Mouse (Mus musculus) splenic B cell, adult 2 months (primary cell): ENCODE results near the gene Gm11492.

ENCODE experiments used
- DNase-seq: peaks from one replicate; pipeline ENCODE4 v3.0.0-alpha.2; 2011; ENCODE audit warnings: low read depth, low spot score
- H3K27me3 ChIP-seq: 2 replicates; pipeline ENCODE4 v1.6.1; 2012; ENCODE audit warnings: mild to moderate bottlenecking, low read length, moderate library complexity, mixed read lengths; ENCODE audit not compliant: control insufficient read depth, poor library complexity, insufficient read depth, severe bottlenecking
- H3K36me3 ChIP-seq: 2 replicates; pipeline ENCODE4 v1.6.1; 2012; ENCODE audit warnings: mild to moderate bottlenecking, low read length, moderate library complexity, mixed read lengths; ENCODE audit not compliant: control insufficient read depth, poor library complexity, insufficient read depth, severe bottlenecking

Gene Gm11492

DNA sequence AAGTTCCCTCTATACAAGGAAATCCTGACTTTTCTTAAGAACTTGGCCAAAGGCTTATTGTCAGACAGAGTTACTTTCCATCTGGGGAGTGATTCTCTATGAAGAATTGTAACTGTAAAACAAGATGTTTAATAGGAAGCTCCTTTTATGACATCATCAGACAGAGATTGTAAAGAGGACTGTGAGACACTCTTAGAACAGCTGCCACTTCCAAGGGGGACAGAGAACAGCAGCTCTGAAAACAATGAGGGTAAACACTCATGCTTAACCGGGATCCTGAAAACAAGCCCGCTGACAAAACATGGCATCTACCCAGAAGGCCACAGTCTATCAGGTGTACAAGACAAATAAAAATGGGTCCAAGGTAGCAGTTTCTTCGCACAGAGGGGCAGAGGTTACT, at the start of gene Gm11492:
Gene Gm11492, plus strand, starts transcription at position 153 of the 400 bp plus-strand sequence.
- Histone ChIP-seq H3K36me3 (no peaks in the 10 kb centered on the region), H3K27me3 (no peaks in the 10 kb centered on the region)
- no peak for DNase-seq

DNA sequence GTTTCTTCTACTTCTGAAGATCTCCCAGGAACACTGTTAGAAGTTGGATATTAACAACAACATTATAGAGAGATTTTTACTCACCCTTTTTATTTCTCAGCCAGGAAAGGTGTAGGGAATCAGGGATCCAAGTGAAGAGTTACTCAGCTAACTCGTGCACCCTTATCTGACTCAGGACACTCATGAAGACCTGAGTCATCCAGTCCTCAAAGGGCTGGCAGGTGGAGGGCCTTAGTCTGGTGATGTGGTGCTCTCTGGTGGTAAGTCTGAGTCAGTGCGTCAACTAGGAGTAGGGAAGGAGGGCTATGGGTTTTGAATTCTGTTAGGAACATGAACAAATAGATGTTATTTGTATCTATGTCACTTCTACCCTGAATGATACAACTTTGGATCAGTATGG, 47.2 kb upstream of the Gm11492 start:
- no peaks in the 10 kb centered on the region for H3K27me3 ChIP-seq
- no peaks in the 10 kb centered on the region for H3K36me3 ChIP-seq
- peak; percentile 64 for DNase-seq

DNA sequence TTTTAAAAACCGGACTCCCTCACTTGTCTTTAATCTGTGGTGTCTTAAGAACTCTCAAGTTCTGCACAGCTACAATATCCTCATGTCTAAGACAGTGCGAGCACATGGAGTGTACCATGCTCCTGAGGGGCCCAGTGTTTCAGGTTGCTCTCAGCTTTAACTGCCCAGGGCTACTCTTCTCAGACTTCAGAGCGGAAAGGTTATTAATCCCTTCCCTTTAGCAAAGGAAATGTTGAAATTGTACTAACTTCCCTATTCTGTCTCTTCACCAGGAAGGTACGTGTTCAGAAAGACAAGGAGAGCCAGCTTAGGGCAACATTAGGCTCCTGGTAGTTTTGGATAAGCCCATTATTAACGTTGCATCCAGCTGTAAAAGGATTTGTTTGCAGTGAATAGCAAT, 43.0 kb upstream of the Gm11492 start:
- Histone ChIP-seq H3K36me3 (no peaks in the 10 kb centered on the region), H3K27me3 (no peaks in the 10 kb centered on the region)
- DNase-seq = no peak

DNA sequence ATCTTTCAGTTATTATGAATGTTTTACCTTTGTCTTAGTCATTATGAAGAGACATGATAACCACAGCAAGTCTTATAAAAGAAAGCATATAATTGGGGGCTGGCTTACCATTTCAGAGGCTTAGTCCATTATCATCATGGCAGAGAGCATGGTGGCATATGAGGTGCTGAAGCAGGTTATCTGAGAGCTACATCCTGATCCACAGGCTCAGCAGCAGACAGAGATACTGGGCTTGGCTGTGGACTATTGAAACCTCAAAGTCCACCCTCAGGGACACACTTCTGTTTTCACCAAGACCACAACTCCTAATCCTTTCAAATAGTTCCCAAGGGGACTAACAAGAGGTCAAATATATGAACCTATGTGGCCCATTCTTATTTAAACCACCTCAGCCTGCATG, 42.5 kb upstream of the Gm11492 start:
- Histone ChIP-seq H3K27me3 (no peaks in the 10 kb centered on the region), H3K36me3 (no peaks in the 10 kb centered on the region)
- DNase-seq = no peak

DNA sequence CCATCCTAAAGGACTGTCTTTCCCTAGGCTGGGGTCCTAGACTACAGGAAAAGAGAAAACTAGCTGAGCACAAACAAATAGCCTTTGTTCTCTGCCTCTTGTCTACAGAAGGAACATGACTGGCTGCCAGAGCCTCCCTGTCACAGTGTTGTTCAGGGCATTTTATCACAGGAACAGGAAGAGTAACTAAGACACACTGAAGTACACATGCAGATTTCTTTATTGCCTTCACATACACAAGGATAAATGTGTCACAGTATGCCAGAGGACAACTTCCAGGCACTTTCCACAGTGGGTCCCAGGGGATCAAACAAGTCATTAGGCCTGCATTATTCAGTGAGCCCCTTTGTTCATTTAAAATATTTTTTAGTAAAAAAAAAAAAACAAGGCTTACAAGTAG, 41.7 kb upstream of the Gm11492 start:
- no peaks in the 10 kb centered on the region for H3K27me3 ChIP-seq
- H3K36me3 ChIP-seq = no peaks in the 10 kb centered on the region
- no peak for DNase-seq

DNA sequence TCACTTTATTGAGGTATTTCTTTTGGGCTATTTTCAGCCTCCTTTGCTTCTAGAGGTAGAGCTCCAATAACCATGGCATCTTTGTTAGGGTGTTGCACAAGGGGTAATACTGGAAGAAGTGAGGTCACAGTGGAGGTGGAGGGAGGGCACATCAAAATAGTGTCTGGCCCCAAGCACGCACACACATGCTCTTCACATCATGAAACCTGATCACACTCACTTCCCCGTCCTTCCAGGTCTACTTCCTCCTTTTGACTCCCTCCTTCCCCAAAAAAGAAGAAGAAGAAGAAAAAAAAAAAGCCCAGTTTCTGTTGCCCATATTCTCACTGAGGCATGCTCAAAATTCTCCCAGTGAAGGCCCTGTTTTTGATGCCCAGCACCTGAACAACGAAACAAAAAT, 39.1 kb upstream of the Gm11492 start:
- Histone ChIP-seq H3K27me3 (no peaks in the 10 kb centered on the region), H3K36me3 (no peaks in the 10 kb centered on the region)
- DNase-seq = peak; percentile 35

DNA sequence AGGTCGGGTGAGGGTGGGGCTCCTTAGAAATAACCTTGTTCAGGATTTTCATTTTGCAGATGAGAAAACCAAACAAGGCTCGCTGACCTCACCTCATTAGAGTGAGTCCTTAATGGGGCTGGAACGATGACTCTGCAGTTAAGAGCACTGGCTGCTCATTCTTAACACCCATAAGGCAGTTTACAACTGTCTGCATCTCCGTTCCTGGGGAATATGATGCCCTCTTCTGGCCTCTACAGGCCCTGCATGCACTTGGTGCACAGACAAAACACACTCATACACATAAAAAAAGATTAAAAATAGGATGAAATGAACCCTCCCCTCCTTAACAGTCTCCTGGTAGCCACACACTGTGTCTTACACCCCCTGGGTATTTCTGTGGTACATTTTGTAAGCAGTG, 38.5 kb upstream of the Gm11492 start:
- DNase-seq = peak; percentile 15
- no peaks in the 10 kb centered on the region for H3K27me3 ChIP-seq

DNA sequence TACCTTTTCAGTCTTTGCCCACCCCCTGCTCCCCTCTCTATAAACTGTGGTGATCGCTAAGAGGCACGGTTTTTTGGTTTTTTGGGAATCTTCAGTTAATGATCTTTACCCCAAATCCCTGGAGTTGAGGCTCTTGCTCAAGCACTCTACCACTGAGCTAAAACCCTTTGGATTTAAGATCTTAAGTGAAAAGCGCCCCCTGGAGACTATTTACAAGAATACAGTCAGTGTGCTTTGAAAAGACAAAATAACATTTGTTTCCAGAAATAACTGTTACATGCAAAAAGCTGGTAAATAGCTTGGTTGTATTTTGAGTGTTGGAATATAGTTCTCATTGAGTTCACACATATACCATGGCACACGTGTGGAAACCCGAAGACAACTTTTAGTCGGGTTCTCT, 34.8 kb upstream of the Gm11492 start:
- H3K36me3 ChIP-seq = no peaks in the 10 kb centered on the region
- DNase-seq = peak; percentile 32

More for the DNA sequence above, 38.5 kb upstream of the Gm11492 start:
- no peaks in the 10 kb centered on the region for H3K36me3 ChIP-seq

DNA sequence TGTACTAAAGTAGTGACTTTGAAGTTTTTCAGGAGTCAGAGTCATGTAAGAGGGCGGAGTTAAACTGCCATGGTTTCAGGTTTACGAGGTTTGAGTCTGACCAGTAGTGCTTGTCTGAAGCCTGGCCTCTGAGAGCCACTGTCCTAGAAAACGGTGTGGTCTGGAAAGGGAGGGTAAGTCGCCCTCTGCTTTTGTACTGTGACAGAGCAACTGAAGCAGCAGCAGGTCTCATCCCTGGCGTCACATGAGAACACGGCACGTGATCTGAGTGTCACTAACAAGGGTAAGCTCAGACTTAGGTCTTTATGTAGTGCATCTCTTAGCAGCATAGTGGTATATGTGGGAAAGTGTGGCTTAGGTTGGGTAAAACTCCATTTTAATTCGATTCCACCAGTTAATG, 24.2 kb upstream of the Gm11492 start:
- DNase-seq = no peak
- Histone ChIP-seq H3K27me3 (no peaks in the 10 kb centered on the region), H3K36me3 (no peaks in the 10 kb centered on the region)

More for the DNA sequence above, 34.8 kb upstream of the Gm11492 start:
- no peaks in the 10 kb centered on the region for H3K27me3 ChIP-seq

DNA sequence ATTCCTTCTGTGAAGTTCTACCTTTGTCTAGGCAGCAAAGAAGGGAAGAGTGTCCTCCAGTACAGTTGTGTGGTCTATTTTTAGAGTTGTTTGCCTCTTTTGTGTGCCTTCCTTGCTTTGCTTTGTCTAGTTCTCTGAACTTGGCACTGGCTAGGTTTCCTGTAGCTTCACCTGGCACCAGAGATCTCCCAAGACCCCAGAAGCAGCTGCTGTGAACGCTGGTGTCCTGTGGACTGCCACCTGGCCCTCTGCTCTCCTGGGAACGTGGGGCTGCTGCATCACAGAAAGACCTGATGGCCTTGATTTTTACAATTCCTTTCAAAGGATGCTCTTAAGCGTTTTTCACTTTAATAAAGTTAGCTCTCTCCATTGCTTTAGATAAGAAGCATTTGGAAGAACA, 23.5 kb upstream of the Gm11492 start:
- no peak for DNase-seq
- H3K27me3 ChIP-seq = no peaks in the 10 kb centered on the region
- no peaks in the 10 kb centered on the region for H3K36me3 ChIP-seq

DNA sequence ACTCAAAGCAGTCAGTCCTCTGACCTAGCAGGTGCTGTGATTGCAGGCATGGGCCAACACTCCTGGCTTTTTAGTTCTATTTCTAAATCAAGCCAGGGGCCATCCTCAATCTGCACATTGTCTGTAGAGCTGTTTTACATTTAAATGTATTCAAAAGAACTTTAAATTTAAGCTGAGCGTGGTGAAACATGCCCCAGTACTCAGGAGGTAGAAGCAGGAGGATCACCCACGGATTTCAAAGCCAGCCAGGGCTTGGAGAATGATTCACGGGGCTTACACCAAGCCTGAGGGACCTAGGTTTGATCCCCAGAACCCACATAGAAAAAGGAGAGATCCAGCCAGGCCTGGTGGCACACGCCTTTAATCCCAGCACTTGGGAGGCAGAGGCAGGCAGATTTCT, 13.1 kb upstream of the Gm11492 start:
- no peaks in the 10 kb centered on the region for H3K36me3 ChIP-seq
- no peak for DNase-seq

DNA sequence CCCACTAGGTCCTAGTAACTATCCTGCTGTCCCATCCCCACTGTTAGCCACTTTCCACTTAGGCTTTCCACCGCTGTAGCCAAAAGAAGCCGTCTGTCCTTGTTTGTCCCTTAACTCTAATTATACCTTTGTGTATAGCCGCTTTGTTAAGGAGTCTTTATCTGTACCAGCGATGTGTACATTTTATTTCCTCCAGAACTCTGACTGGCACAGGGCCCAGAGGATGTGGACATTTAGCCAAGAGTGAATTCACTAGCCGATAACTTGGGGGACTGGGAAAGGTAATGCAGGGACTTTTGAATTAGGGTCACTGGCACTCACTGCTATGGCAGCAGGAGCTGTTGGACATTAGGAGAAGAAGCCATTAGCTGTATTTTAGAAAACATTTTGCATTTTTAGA, 12.1 kb upstream of the Gm11492 start:
- Histone ChIP-seq H3K27me3 (no peaks in the 10 kb centered on the region), H3K36me3 (no peaks in the 10 kb centered on the region)
- no peak for DNase-seq

More for the DNA sequence above, 13.1 kb upstream of the Gm11492 start:
- H3K27me3 ChIP-seq = no peaks in the 10 kb centered on the region

DNA sequence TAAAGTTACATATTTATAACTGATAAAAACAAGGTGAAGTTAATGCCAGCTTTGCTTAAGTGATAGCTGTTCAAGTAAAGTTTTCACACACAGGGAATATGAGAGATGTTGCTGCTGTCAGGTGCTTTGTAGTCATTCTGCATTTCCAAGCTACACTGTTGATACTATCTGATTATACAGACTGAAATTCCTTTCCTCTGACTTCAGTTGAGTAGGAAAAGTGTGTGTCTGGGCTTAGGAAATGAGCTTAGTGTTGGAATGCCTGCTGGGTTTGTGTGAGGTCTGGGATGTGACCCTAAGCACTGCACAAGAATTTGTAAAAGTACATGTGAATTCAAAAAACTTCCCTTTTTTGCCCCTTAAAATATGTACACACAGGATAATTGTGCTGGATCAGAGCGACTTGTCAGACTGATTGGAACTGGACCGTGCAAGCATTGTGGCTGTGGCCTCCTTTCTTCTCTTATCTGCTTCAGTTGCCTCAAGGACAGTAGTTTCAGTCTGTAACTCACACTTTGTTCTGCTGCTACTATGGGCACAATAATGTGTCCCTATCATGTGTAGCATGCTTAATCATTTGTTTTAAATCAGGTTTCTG, 11.2 kb upstream of the Gm11492 start:
- no peaks in the 10 kb centered on the region for H3K27me3 ChIP-seq
- DNase-seq = no peak
- H3K36me3 ChIP-seq = no peaks in the 10 kb centered on the region

DNA sequence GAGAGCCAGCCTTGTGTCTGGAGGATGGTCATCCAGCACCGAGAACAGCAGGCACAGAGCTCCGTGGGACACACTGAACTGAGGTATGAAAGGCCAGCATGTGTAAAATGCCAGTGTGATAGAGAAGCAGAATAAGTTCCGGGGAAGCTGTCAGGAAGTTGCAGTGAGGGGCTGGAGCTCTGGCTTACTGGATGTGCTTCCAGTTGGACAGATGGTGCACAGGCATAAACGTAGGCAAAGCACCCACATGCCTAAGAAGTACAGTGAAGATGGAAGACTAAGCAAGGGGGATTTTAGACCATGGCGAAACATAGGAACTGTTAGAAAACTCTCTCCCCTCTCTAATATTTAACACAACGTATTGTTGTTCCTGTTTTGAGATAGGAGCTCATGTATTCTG, 5.2 kb upstream of the Gm11492 start:
- DNase-seq = no peak
- no peaks in the 10 kb centered on the region for H3K36me3 ChIP-seq
- H3K27me3 ChIP-seq = no peaks in the 10 kb centered on the region

DNA sequence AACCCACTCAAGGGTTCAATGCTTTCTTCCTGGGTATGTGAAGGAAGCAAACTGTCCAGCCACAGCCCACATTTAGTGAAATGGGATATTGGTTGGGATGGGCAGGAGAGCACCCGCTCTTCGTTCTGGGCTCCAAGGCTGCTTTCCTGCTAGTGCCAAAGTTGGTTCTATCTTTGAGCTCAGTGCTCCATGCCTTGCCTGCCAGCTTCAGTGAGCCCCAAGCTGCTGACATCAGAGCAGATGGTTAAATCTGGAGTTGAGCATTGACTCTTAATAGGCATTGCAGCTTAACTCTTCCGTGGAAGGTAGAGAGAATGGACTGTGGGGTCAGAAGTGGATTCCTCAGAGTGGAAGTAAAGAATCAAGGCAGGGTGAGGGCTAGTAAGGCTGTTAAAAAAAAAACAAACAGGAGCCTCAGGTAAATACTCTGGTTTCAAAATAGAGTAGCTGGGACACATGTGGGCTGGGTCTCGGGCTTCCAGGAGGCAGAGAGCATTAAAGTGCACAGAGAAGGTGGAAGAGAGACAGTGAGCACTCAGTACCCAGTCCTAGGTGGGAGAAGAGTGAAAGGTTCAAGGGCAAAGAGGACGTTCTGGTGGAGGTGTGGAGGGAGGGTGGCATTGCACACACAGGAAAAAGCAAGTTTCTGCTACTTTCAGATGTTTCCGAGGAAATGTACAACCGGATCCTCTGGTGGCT, 2.0 kb downstream of the Gm11492 start, which contains the start of gene Sept4:
Gene Sept4, plus strand, starts transcription at position 649 of the 699 bp plus-strand sequence.
- Histone ChIP-seq H3K36me3 (no peaks in the 10 kb centered on the region), H3K27me3 (no peaks in the 10 kb centered on the region)
- DNase-seq = no peak

DNA sequence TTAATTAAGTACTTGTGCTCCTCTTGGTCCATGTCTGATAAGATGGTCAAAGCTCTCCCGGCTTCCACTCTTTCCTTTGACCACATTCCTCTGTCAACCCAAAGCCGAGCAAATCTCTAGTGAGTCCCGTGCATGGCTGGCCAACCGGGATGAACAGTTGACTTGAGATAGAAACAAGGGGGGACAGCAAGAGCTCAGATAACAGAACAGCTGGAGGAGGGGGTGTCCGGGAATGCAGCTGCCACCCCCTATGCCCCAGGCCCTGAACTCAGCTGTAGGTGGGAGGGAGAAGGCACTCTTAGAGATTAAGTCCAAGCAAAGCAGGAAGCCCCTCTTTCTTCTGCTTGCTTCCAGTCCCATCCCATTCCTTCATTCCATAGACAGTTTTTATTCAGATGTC, 4.3 kb downstream of the Gm11492 start:
- DNase-seq = no peak
- H3K36me3 ChIP-seq = no peaks in the 10 kb centered on the region
- no peaks in the 10 kb centered on the region for H3K27me3 ChIP-seq
